Mouse (Mus musculus): ENCODE measurements around the gene Cemip. TPM values are rescaled to one million over a fixed set of nuclear protein-coding genes. Genes with fewer than 3 reads are reported as not detected.

Cemip gene
- total and polyA plus RNA-seq, 3 experiments = under 0.01 TPM; not detected in 2

DNA sequence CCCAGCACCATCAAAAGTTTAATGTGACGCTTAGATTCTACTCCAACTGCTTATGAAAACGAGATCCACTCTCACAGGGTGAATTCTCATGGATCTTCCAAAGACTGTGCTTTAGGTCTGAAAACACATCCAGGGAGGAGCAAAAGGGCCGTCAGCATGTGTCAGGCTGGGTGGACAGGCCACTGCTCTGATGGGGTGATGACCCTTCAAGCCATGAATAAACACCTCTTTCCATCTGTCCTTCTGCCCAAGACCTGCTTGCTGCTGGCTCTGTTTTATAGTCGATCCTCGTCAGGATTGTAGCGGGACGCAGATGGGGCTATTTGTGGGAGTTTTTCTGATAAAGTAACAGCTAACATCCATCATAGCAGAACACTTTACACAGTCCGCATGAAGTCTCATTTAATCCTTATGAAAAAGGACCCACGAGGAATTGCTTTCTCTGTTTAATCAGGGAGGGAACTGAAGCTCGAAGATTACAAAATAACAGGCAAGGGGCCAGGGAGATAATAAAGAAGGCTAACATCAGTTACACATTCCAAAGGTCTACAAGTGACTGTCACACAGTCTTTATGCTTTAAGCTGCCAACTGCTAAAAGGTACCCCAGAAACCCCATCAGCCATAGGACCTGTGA lies 25.5 kb upstream of the Cemip start:
- Histone ChIP-seq H3K4me3 (replicated peaks in 1 of 3; ENCODE audit: low read depth in 2 of 3, low read length in 2 of 3, poor library complexity in 1 of 3) (no peak overlapping the region), H3K4me2 (ENCODE audit: insufficient read depth, low read depth, poor library complexity, severe bottlenecking) (no peak overlapping the region), H3K9me3 (replicated peaks; ENCODE audit: low read length) (no peaks in the 10 kb centered on the region), H3K79me2 (replicated peaks; ENCODE audit: control insufficient read depth, extremely low read depth, insufficient read depth, poor library complexity, severe bottlenecking) (peaks cover 8% of the 10 kb centered on the region; the same call in 1 of the 2 replicates), H3K27ac (ENCODE audit: insufficient read depth, low read depth) (no peak overlapping the region), H3K36me3 (replicated peaks in 1 of 2; ENCODE audit: control insufficient read depth in 1 of 2, insufficient read depth in 1 of 2, low read length in 1 of 2) (peaks cover 27 to 87% of the 10 kb centered on the region in 2 experiments), H3K4me1 (ENCODE audit: control insufficient read depth in 1 of 2, insufficient read depth in 2 of 2) (peaks cover 2 to 23% of the 10 kb centered on the region in 2 experiments; a peak in 2 of 4 replicates), H3K27me3 (replicated peaks) (no peaks in the 10 kb centered on the region), H3K9ac (ENCODE audit: insufficient read depth, low read depth) (no peak overlapping the region)
- DNase-seq (ENCODE audit: extremely low read depth) = no peak
- in situ Hi-C loops (cut with MboI; ENCODE audit: low pct_ligation_motif_present, low pct_unique_long_range_greater_than_20kb, low sequenced_read_pairs) (no loop called here), dilution Hi-C loops (cut with MboI; ENCODE audit: extremely low pct_ligation_motif_present, extremely low pct_unique_long_range_greater_than_20kb, low sequenced_read_pairs) (no loop called here)
- TF ChIP-seq RCOR1 (conservative IDR thresholded peaks at IDR 0.05; ENCODE audit: low read depth, low read length) (no peak), ZMIZ1 (IDR thresholded peaks at IDR 0.05; ENCODE audit: low read depth, low read length) (no peak), JUND (conservative IDR thresholded peaks at IDR 0.05; ENCODE audit: low read depth, low read length) (no peak), ZNF384 (IDR thresholded peaks at IDR 0.05; ENCODE audit: low read depth, low read length) (no peak), POLR2AphosphoS2 (IDR thresholded peaks at IDR 0.05; ENCODE audit: low read depth, low read length) (no peak), MXI1 (IDR thresholded peaks at IDR 0.05; ENCODE audit: low read depth, low read length) (no peak), JUN (IDR thresholded peaks at IDR 0.05; ENCODE audit: insufficient read depth, low read depth, low read length) (no peak), CTCF (conservative IDR thresholded peaks at IDR 0.05 in 1 of 2, IDR thresholded peaks at IDR 0.05 in 1 of 2; ENCODE audit: low read depth in 2 of 2, low read length in 2 of 2) (no peak), ZKSCAN1 (IDR thresholded peaks at IDR 0.05; ENCODE audit: borderline replicate concordance, low read depth, low read length) (no peak), MAFK (IDR thresholded peaks at IDR 0.05; ENCODE audit: insufficient replicate concordance, low read length) (no peak), HCFC1 (IDR thresholded peaks at IDR 0.05; ENCODE audit: low read depth, low read length) (no peak), RAD21 (IDR thresholded peaks at IDR 0.05; ENCODE audit: low read depth, low read length) (no peak), SIN3A (IDR thresholded peaks at IDR 0.05; ENCODE audit: low read length) (no peak), USF2 (conservative IDR thresholded peaks at IDR 0.05; ENCODE audit: low read depth, low read length) (no peak), EP300 (IDR thresholded peaks at IDR 0.05; ENCODE audit: low read length) (no peak)

DNA sequence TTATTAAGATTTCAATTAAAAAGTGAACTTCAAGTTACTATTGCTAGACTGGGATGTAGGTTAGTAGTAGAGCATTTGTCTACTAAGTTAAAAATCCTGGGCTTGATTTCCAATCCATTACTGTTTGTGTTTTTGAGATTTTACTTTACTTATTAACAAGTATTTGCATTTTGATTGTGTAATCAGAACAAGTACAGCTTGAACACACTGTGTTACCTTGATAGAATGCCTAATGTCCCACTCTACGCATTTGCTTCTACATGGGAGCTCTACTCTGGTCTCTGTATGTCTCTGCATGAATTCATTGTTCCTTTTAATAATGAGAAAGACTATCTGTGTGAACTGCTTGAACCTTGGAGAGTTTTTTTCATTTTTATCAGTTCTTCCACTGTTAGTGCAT lies 20.6 kb upstream of the Cemip start:
- TF ChIP-seq MAFK (IDR thresholded peaks at IDR 0.05; ENCODE audit: insufficient replicate concordance, low read length) (no peak), TBP (conservative IDR thresholded peaks at IDR 0.05; ENCODE audit: low read depth, low read length) (no peak), CTCF (conservative IDR thresholded peaks at IDR 0.05 in 1 of 2, IDR thresholded peaks at IDR 0.05 in 1 of 2; ENCODE audit: low read depth in 2 of 2, low read length in 2 of 2) (no peak), NRF1 (IDR thresholded peaks at IDR 0.05; ENCODE audit: low read depth, low read length) (no peak), KAT2A (IDR thresholded peaks at IDR 0.05; ENCODE audit: insufficient replicate concordance, low read length) (no peak), JUN (IDR thresholded peaks at IDR 0.05; ENCODE audit: insufficient read depth, low read depth, low read length) (no peak), USF1 (IDR thresholded peaks at IDR 0.05; ENCODE audit: low read depth, low read length) (no peak), SIN3A (IDR thresholded peaks at IDR 0.05; ENCODE audit: low read length) (no peak), RCOR1 (conservative IDR thresholded peaks at IDR 0.05; ENCODE audit: low read depth, low read length) (no peak), IRF4 (IDR thresholded peaks at IDR 0.05; ENCODE audit: low read depth, low read length) (no peak)
- Histone ChIP-seq H3K4me3 (replicated peaks in 1 of 3; ENCODE audit: low read depth in 2 of 3, low read length in 2 of 3, poor library complexity in 1 of 3) (no peak overlapping the region), H3K4me1 (ENCODE audit: control insufficient read depth in 1 of 2, insufficient read depth in 2 of 2) (peaks cover 5 to 13% of the 10 kb centered on the region in 2 experiments; a peak in 2 of 4 replicates), H3K4me2 (ENCODE audit: insufficient read depth, low read depth, poor library complexity, severe bottlenecking) (no peak overlapping the region), H3K9me3 (replicated peaks; ENCODE audit: low read length) (no peaks in the 10 kb centered on the region), H3K79me2 (replicated peaks; ENCODE audit: control insufficient read depth, extremely low read depth, insufficient read depth, poor library complexity, severe bottlenecking) (0 out of 2 replicates have a peak, but pooled peaks cover 4% of the 10 kb centered on the region), H3K27me3 (replicated peaks) (no peaks in the 10 kb centered on the region), H3K27ac (ENCODE audit: insufficient read depth, low read depth) (no peak overlapping the region), H3K36me3 (replicated peaks in 1 of 2; ENCODE audit: control insufficient read depth in 1 of 2, insufficient read depth in 1 of 2, low read length in 1 of 2) (peaks cover 17 to 42% of the 10 kb centered on the region in 2 experiments), H3K9ac (ENCODE audit: insufficient read depth, low read depth) (no peak overlapping the region)
- in situ Hi-C loops (cut with MboI; ENCODE audit: low pct_ligation_motif_present, low pct_unique_long_range_greater_than_20kb, low sequenced_read_pairs) (no loop called here), dilution Hi-C loops (cut with MboI; ENCODE audit: extremely low pct_ligation_motif_present, extremely low pct_unique_long_range_greater_than_20kb, low sequenced_read_pairs) (no loop called here)
- DNase-seq (ENCODE audit: extremely low read depth) = no peak

All from CH12.LX (cell line).